8 mouse cellular contexts compared by ENCODE assay signal in genomic region chr1:69685890-69686490, GRCm38 (mm10). TPM values are rescaled to one million over a fixed set of nuclear protein-coding genes. Genes with fewer than 3 reads are reported as not detected.
DNase-seq lines count a peak whose midpoint lies in the region; ATAC-seq and TF ChIP-seq lines count a peak whose summit lies in the region.

No protein-coding gene starts in this region.

- no peak for TF ChIP-seq CTCF in cerebellum, adult 2 months (IDR thresholded peaks at IDR 0.05; ENCODE audit: borderline replicate concordance, insufficient read depth, low read depth, low read length)
- TF ChIP-seq CTCF in olfactory bulb, adult 2 months (IDR thresholded peaks at IDR 0.05; ENCODE audit: insufficient read depth, low read depth, low read length), result no peak

- no peaks in the 10 kb centered on the region for H3K4me1 ChIP-seq in cerebellum, adult 2 months (ENCODE audit: control insufficient read depth, insufficient read depth, low read length)
- H3K4me1 ChIP-seq in olfactory bulb, adult 2 months (ENCODE audit: control insufficient read depth, insufficient read depth, low read length), result peaks cover 2% of the 10 kb centered on the region; the same call in 1 of the 2 replicates

- 2% methylated on average over 15 of the region's 15 CpGs for WGBS in cerebellum, adult 2 months
- under 1% methylated on average over 15 of the region's 15 CpGs for WGBS in large intestine, adult 2 months
- WGBS in olfactory bulb, adult 2 months, result 0% methylated on average over 14 of the region's 15 CpGs

- ATAC-seq in monocyte, adult 5-6 weeks (replicated peaks; ENCODE audit: insufficient number of reproducible peaks, low FRiP score, low TSS enrichment, poor library complexity, severe bottlenecking), result no peak

- H3K4me3 ChIP-seq in cerebellum, adult 2 months (replicated peaks; ENCODE audit: insufficient read depth, low read depth, low read length), result peak overlapping the region; percentile 67
- H3K4me3 ChIP-seq in olfactory bulb, adult 2 months (ENCODE audit: insufficient read depth, low read depth, low read length), result peak overlapping the region; percentile 46

- H3K27me3 ChIP-seq in cerebellum, adult 2 months (ENCODE audit: control insufficient read depth, insufficient read depth, low read length), result no peaks in the 10 kb centered on the region

- no peak for DNase-seq in cerebellum, adult 2 months
- no peak for DNase-seq in cerebellum, postnatal 4 days (ENCODE audit: low spot score in 2 of 2)
- DNase-seq in thymus, postnatal 25 days, result peak; percentile 24
- no peak for DNase-seq in thymus, postnatal 0 days (ENCODE audit: low spot score)
- peak; percentile 29 for DNase-seq in large intestine, adult 2 months (ENCODE audit: low read depth, low spot score)
- no peak for DNase-seq in c-Kit-positive CD71-positive TER-119-positive erythroid progenitor cells, embryonic 14.5 days (ENCODE audit: low spot score)

- no peak overlapping the region for H3K27ac ChIP-seq in cerebellum, adult 2 months (ENCODE audit: insufficient read depth, low read length)
- no peak overlapping the region for H3K27ac ChIP-seq in olfactory bulb, adult 2 months (ENCODE audit: insufficient read depth, low read depth, low read length)

- no peak for TF ChIP-seq POLR2A in cerebellum, adult 2 months (IDR thresholded peaks at IDR 0.05; ENCODE audit: borderline replicate concordance, insufficient read depth, low read length)
- no peak for TF ChIP-seq POLR2A in olfactory bulb, adult 2 months (IDR thresholded peaks at IDR 0.05; ENCODE audit: insufficient read depth, low read depth, low read length)

RNA-seq across cellular contexts. Expression of gene Ikzf2, which starts 1.1 kb away (rescaled TPM):
- 2.1 and 2.5 TPM in 2 replicates for polyA plus RNA-seq in cerebellum, adult 2 months (2012; rRNA removed)
- 17.2 and 29.9 TPM in 2 replicates for polyA plus RNA-seq in thymus, postnatal 0 days (2015; fragmentation: Nextera tagmentation; extraction: Ambion mirVana)
- 0.36 and 0.73 TPM in 2 replicates for polyA plus RNA-seq in large intestine, adult 2 months (2012; rRNA removed)
- polyA plus RNA-seq in olfactory bulb, adult 2 months (2012; ENCODE audit: insufficient read depth, insufficient read length, low replicate concordance, missing spikeins), result 43.5 TPM in 1 of 2 replicates, not detected in the other
- 11.0 to 23.6 TPM (median 21.4 TPM) in 3 replicates for total RNA-seq in monocyte, adult 5-6 weeks (2017)

Comparison
In these comparisons a context has a peak if more than half of its experiments do, and no peak if none do; other contexts are left out.
1. DNase-seq: peak in thymus, postnatal 25 days (single experiment) and large intestine, adult 2 months (single experiment); none in cerebellum, adult 2 months (0 of 2), cerebellum, postnatal 4 days (0 of 2), thymus, postnatal 0 days (single experiment) and c-Kit-positive CD71-positive TER-119-positive erythroid progenitor cells, embryonic 14.5 days (single experiment).